Mouse (Mus musculus): Measurements from ENCODE around the gene Tdrd5. TPM values are rescaled to one million over a fixed set of nuclear protein-coding genes. Genes with fewer than 3 reads are reported as not detected.
"Not testable (repeated sequence)": the region's sequence is repeated elsewhere in the genome, so short reads cannot be mapped to it uniquely, and the experiment has no call there.

The Tdrd5 gene
- polyA plus RNA-seq, 2 experiments, result 0.08 to 0.15 TPM

GRCm38 (mm10) chr1:156284207-156284606 is 19.3 kb downstream of the Tdrd5 start:
- Histone ChIP-seq H3K4me3 (ENCODE audit: insufficient read depth in 1 of 2, low read depth in 2 of 2, low read length in 2 of 2) (no peak overlapping the region), H3K4me1 (replicated peaks; ENCODE audit: control insufficient read depth in 2 of 2, insufficient read depth in 2 of 2, low read length in 1 of 2) (0 out of 4 replicates have a peak, but pooled peaks cover 0 to 6% of the 10 kb centered on the region in 2 experiments), H3K9me3 (ENCODE audit: control insufficient read depth, low read length) (no peaks in the 10 kb centered on the region), H3K36me3 (replicated peaks; ENCODE audit: control insufficient read depth, insufficient read depth, low read depth) (no peaks in the 10 kb centered on the region), H3K27me3 (ENCODE audit: control insufficient read depth, insufficient read depth, low read length) (no peaks in the 10 kb centered on the region), H3K9ac (replicated peaks) (no peak overlapping the region), H3K4me2 (ENCODE audit: low read depth) (no peak overlapping the region), H3K27ac (no peak overlapping the region)
- WGBS (ENCODE audit: insufficient replicate concordance), result 14% methylated on average over 10 of the region's 10 CpGs
- no peak for ATAC-seq (ENCODE audit: insufficient read depth)
- no peak for TF ChIP-seq EP300 (IDR thresholded peaks at IDR 0.05; ENCODE audit: low read depth)
- TF ChIP-seq CTCF (IDR thresholded peaks at IDR 0.05; ENCODE audit: low read depth), result no peak
- DNase-seq (ENCODE audit: low read depth in 3 of 3, low spot score in 3 of 3), result no peak

- H3K4me2 ChIP-seq (ENCODE audit: low read depth), result no peak overlapping the region
- no peak overlapping the region for H3K4me3 ChIP-seq (ENCODE audit: insufficient read depth in 1 of 2, low read depth in 2 of 2, low read length in 2 of 2)
- WGBS (ENCODE audit: insufficient replicate concordance), result 54% methylated on average over 7 of the region's 7 CpGs
- no peak overlapping the region for H3K9ac ChIP-seq (replicated peaks)
- no peaks in the 10 kb centered on the region for H3K9me3 ChIP-seq (ENCODE audit: control insufficient read depth, low read length)
- ATAC-seq (ENCODE audit: insufficient read depth), result no peak
- no peak for DNase-seq (ENCODE audit: low read depth in 3 of 3, low spot score in 3 of 3)
- no peaks in the 10 kb centered on the region for H3K36me3 ChIP-seq (replicated peaks; ENCODE audit: control insufficient read depth, insufficient read depth, low read depth)
- no peaks in the 10 kb centered on the region for H3K27me3 ChIP-seq (ENCODE audit: control insufficient read depth, insufficient read depth, low read length)
- H3K27ac ChIP-seq, result no peak overlapping the region
- 0 out of 4 replicates have a peak, but pooled peaks cover 0 to 5% of the 10 kb centered on the region in 2 experiments for H3K4me1 ChIP-seq (replicated peaks; ENCODE audit: control insufficient read depth in 2 of 2, insufficient read depth in 2 of 2, low read length in 1 of 2)
- TF ChIP-seq CTCF (IDR thresholded peaks at IDR 0.05; ENCODE audit: low read depth) (no peak), EP300 (IDR thresholded peaks at IDR 0.05; ENCODE audit: low read depth) (no peak)
Observed at GRCm38 (mm10) chr1:156280131-156280530, 23.3 kb downstream of the Tdrd5 start.

- no peak for TF ChIP-seq CTCF (IDR thresholded peaks at IDR 0.05; ENCODE audit: low read depth)
- no peak for TF ChIP-seq EP300 (IDR thresholded peaks at IDR 0.05; ENCODE audit: low read depth)
- H3K9me3 ChIP-seq (ENCODE audit: control insufficient read depth, low read length), result no peaks in the 10 kb centered on the region
- no peak overlapping the region for H3K27ac ChIP-seq
- no peak for DNase-seq (ENCODE audit: low read depth in 3 of 3, low spot score in 3 of 3)
- H3K27me3 ChIP-seq (ENCODE audit: control insufficient read depth, insufficient read depth, low read length), result no peaks in the 10 kb centered on the region
- 52% methylated on average over 7 of the region's 7 CpGs for WGBS (ENCODE audit: insufficient replicate concordance)
- H3K4me3 ChIP-seq (ENCODE audit: insufficient read depth in 1 of 2, low read depth in 2 of 2, low read length in 2 of 2), result no peak overlapping the region
- no peak overlapping the region for H3K4me2 ChIP-seq (ENCODE audit: low read depth)
- no peak for ATAC-seq (ENCODE audit: insufficient read depth)
- no peaks in the 10 kb centered on the region for H3K4me1 ChIP-seq (replicated peaks; ENCODE audit: control insufficient read depth in 2 of 2, insufficient read depth in 2 of 2, low read length in 1 of 2)
- H3K9ac ChIP-seq (replicated peaks), result no peak overlapping the region
- H3K36me3 ChIP-seq (replicated peaks; ENCODE audit: control insufficient read depth, insufficient read depth, low read depth), result no peaks in the 10 kb centered on the region
Observed at GRCm38 (mm10) chr1:156273647-156274046, 29.8 kb downstream of the Tdrd5 start.

- DNase-seq (ENCODE audit: low read depth in 3 of 3, low spot score in 3 of 3), result no peak
- no peaks in the 10 kb centered on the region for H3K36me3 ChIP-seq (replicated peaks; ENCODE audit: control insufficient read depth, insufficient read depth, low read depth)
- H3K9ac ChIP-seq (replicated peaks), result no peak overlapping the region
- no peaks in the 10 kb centered on the region for H3K4me1 ChIP-seq (replicated peaks; ENCODE audit: control insufficient read depth in 2 of 2, insufficient read depth in 2 of 2, low read length in 1 of 2)
- TF ChIP-seq CTCF (IDR thresholded peaks at IDR 0.05; ENCODE audit: low read depth), result no peak
- no peak for TF ChIP-seq EP300 (IDR thresholded peaks at IDR 0.05; ENCODE audit: low read depth)
- no peaks in the 10 kb centered on the region for H3K27me3 ChIP-seq (ENCODE audit: control insufficient read depth, insufficient read depth, low read length)
- H3K9me3 ChIP-seq (ENCODE audit: control insufficient read depth, low read length), result no peaks in the 10 kb centered on the region
- no peak overlapping the region for H3K4me2 ChIP-seq (ENCODE audit: low read depth)
- 32% methylated on average over 5 of the region's 5 CpGs for WGBS (ENCODE audit: insufficient replicate concordance)
- H3K4me3 ChIP-seq (ENCODE audit: insufficient read depth in 1 of 2, low read depth in 2 of 2, low read length in 2 of 2), result no peak overlapping the region
- no peak overlapping the region for H3K27ac ChIP-seq
- no peak for ATAC-seq (ENCODE audit: insufficient read depth)
Observed at GRCm38 (mm10) chr1:156271654-156272053, 31.8 kb downstream of the Tdrd5 start.

GRCm38 (mm10) chr1:156270471-156270870 is 33.0 kb downstream of the Tdrd5 start:
- Histone ChIP-seq H3K27me3 (ENCODE audit: control insufficient read depth, insufficient read depth, low read length) (no peaks in the 10 kb centered on the region), H3K9ac (replicated peaks) (no peak overlapping the region), H3K36me3 (replicated peaks; ENCODE audit: control insufficient read depth, insufficient read depth, low read depth) (no peaks in the 10 kb centered on the region), H3K4me3 (ENCODE audit: insufficient read depth in 1 of 2, low read depth in 2 of 2, low read length in 2 of 2) (no peak overlapping the region), H3K4me1 (replicated peaks; ENCODE audit: control insufficient read depth in 2 of 2, insufficient read depth in 2 of 2, low read length in 1 of 2) (no peaks in the 10 kb centered on the region), H3K9me3 (ENCODE audit: control insufficient read depth, low read length) (no peaks in the 10 kb centered on the region), H3K27ac (no peak overlapping the region), H3K4me2 (ENCODE audit: low read depth) (no peak overlapping the region)
- no peak for DNase-seq (ENCODE audit: low read depth in 3 of 3, low spot score in 3 of 3)
- no peak for TF ChIP-seq EP300 (IDR thresholded peaks at IDR 0.05; ENCODE audit: low read depth)
- no peak for TF ChIP-seq CTCF (IDR thresholded peaks at IDR 0.05; ENCODE audit: low read depth)
- ATAC-seq (ENCODE audit: insufficient read depth), result no peak
- WGBS (ENCODE audit: insufficient replicate concordance), result 64% methylated on average over 9 of the region's 9 CpGs

- ATAC-seq (ENCODE audit: insufficient read depth); H3K4me3 ChIP-seq (ENCODE audit: insufficient read depth in 1 of 2, low read depth in 2 of 2, low read length in 2 of 2); H3K9me3 ChIP-seq (ENCODE audit: control insufficient read depth, low read length); H3K27ac ChIP-seq; DNase-seq (ENCODE audit: low read depth in 3 of 3, low spot score in 3 of 3); H3K9ac ChIP-seq (replicated peaks); H3K27me3 ChIP-seq (ENCODE audit: control insufficient read depth, insufficient read depth, low read length); H3K4me1 ChIP-seq (replicated peaks; ENCODE audit: control insufficient read depth in 2 of 2, insufficient read depth in 2 of 2, low read length in 1 of 2); H3K36me3 ChIP-seq (replicated peaks; ENCODE audit: control insufficient read depth, insufficient read depth, low read depth); H3K4me2 ChIP-seq (ENCODE audit: low read depth): not testable (repeated sequence)
- WGBS (ENCODE audit: insufficient replicate concordance), result 50% methylated on average over 3 of the region's 3 CpGs
Observed at GRCm38 (mm10) chr1:156268546-156268945, 34.9 kb downstream of the Tdrd5 start.
